Mouse (Mus musculus): Measurements from ENCODE around the gene Vmn2r93. TPM values are rescaled to one million over a fixed set of nuclear protein-coding genes. Genes with fewer than 3 reads are reported as not detected.

Vmn2r93 gene
- polyA plus RNA-seq (2014; fragmentation: Illumina TruSeq; extraction: RNeasy Lipid Tissue Mini Kit (QIAGEN cat#74804); ENCODE audit: low read depth, low replicate concordance): not detected

DNA sequence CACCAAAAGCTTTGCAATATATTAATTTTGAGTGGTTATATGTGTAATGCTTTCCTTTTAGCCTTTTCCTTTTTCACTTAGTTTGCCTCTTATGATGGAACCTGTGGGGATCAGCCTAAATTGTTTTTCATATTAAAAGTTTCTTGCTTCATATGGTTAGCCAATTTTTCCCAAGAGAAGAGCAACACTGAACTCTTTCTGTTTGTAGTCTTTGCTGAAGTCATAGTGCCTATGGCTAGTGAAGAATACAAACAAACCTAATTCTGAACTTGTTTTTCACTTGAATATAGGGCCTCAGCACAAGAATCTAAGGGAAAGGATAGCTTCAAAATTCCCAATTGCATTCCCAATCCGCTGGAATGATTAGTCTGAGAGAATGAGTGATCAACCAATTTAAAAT lies at the start of gene Vmn2r93:
TSS of gene Vmn2r93 (plus strand) at position 301 of the 400 bp plus-strand sequence.

GRCm38 (mm10) chr17:18277656-18278055 lies 20.2 kb upstream of the Vmn2r93 start, which contains the start of gene Vmn2r94:
Vmn2r94 (minus strand) TSS chr17:18277756.

Other genes starting within 250 kb of the Vmn2r93 start
- not detected for gene Vmn2r124, start 248.7 kb upstream of the Vmn2r93 start, polyA plus RNA-seq (2014; fragmentation: Illumina TruSeq; extraction: RNeasy Lipid Tissue Mini Kit (QIAGEN cat#74804); ENCODE audit: low read depth, low replicate concordance)
- gene Vmn2r91, start 213.1 kb upstream of the Vmn2r93 start, polyA plus RNA-seq (2014; fragmentation: Illumina TruSeq; extraction: RNeasy Lipid Tissue Mini Kit (QIAGEN cat#74804); ENCODE audit: low read depth, low replicate concordance): not detected
- gene Vmn2r92, start 146.2 kb upstream of the Vmn2r93 start, polyA plus RNA-seq (2014; fragmentation: Illumina TruSeq; extraction: RNeasy Lipid Tissue Mini Kit (QIAGEN cat#74804); ENCODE audit: low read depth, low replicate concordance): 0.10 TPM
- gene Vmn2r94, start 20.3 kb upstream of the Vmn2r93 start, polyA plus RNA-seq (2014; fragmentation: Illumina TruSeq; extraction: RNeasy Lipid Tissue Mini Kit (QIAGEN cat#74804); ENCODE audit: low read depth, low replicate concordance): not detected
- gene Vmn2r95, start 126.0 kb downstream of the Vmn2r93 start, polyA plus RNA-seq (2014; fragmentation: Illumina TruSeq; extraction: RNeasy Lipid Tissue Mini Kit (QIAGEN cat#74804); ENCODE audit: low read depth, low replicate concordance): not detected